Mouse (Mus musculus) forebrain, postnatal 0 days (tissue): ENCODE results near the gene Commd4. TPM values are rescaled to one million over a fixed set of nuclear protein-coding genes. Genes with fewer than 3 reads are reported as not detected.
"Not testable (repeated sequence)": the region's sequence is repeated elsewhere in the genome, so short reads cannot be mapped to it uniquely, and the experiment has no call there.

Source experiments
- ATAC-seq: fragments of 200-750 bp; cut with Nextera tagmentation; 2 replicates; pipeline ENCODE4 v1.8.0; 2017; ENCODE audit warnings: mild to moderate bottlenecking, moderate library complexity
- DNase-seq: peaks from one replicate; pipeline ENCODE4 v3.0.0-alpha.2; 2015
- H3K27ac ChIP-seq: fragments of 300-500 bp; sonication (generic); 2 replicates; pipeline ENCODE4 v1.5.1; 2014; ENCODE audit warnings: low read depth, mild to moderate bottlenecking, antibody characterized with exemption, low read length, moderate library complexity, mixed read lengths
- H3K27me3 ChIP-seq: fragments of 300-500 bp; sonication (generic); 2 replicates; pipeline ENCODE4 v1.6.1; 2014; ENCODE audit warnings: mild to moderate bottlenecking, low read length, mixed read lengths; ENCODE audit not compliant: insufficient read depth
- H3K36me3 ChIP-seq: fragments of 300-500 bp; sonication (generic); 2 replicates; pipeline ENCODE4 v1.6.1; 2014; ENCODE audit warnings: mild to moderate bottlenecking, moderate library complexity; ENCODE audit not compliant: insufficient read depth
- H3K4me1 ChIP-seq: fragments of 300-500 bp; sonication (generic); 2 replicates; pipeline ENCODE4 v1.6.1; 2014; ENCODE audit warnings: antibody characterized with exemption; ENCODE audit not compliant: insufficient read depth
- H3K4me2 ChIP-seq: fragments of 300-500 bp; sonication (generic); 2 replicates; pipeline ENCODE4 v1.6.1; 2014; ENCODE audit warnings: low read depth, mild to moderate bottlenecking, moderate library complexity
- H3K4me3 ChIP-seq: fragments of 300-500 bp; sonication (generic); 2 replicates; pipeline ENCODE4 v1.5.1; 2014; ENCODE audit warnings: low read depth, low read length, mixed read lengths
- H3K9ac ChIP-seq: fragments of 300-500 bp; sonication (generic); 2 replicates; pipeline ENCODE4 v1.6.1; 2014; ENCODE audit warnings: mild to moderate bottlenecking
- H3K9me3 ChIP-seq: fragments of 300-500 bp; sonication (generic); 2 replicates; pipeline ENCODE4 v1.6.1; 2016; ENCODE audit warnings: low read length
- CTCF ChIP-seq: sonication (generic); IDR thresholded peaks from 2 replicates; pipeline ENCODE4 v1.5.1; 2016; ENCODE audit warnings: antibody characterized with exemption, control low read depth, low read depth
- WGBS: fragments of 180-500 bp; shearing (Covaris S2); extraction: QIAGEN DNeasy Blood & Tissue Kit; methylation state at CpG from one replicate; pipeline ENCODE4 v1.1.7; 2014; 5-methylcytosine and 5-hydroxymethylcytosine counted together
- polyA plus RNA-seq: library from polyadenylated mRNA; unstranded; fragments of >200 nt; fragmentation: Nextera tagmentation; extraction: Ambion mirVana; gene quantifications from 2 replicates; pipeline ENCODE4 v1.2.1, GENCODE M21; 2015
- total RNA-seq: library from RNA; depleted of rRNA; stranded (reverse); fragments of >200 nt; gene quantifications from 2 replicates; pipeline ENCODE4 v1.2.3, GENCODE M21; 2014; rRNA removed

Gene Commd4
- 68.2 and 85.6 TPM in 2 replicates for total RNA-seq
- 177 and 220 TPM in 2 replicates for polyA plus RNA-seq

- WGBS: under 1% methylated on average over 24 of the region's 24 CpGs
- TF ChIP-seq CTCF: peak; percentile 42
- Histone ChIP-seq H3K9me3 (no peaks in the 10 kb centered on the region), H3K4me3 (peak within 1 kb of the TSS; percentile 64), H3K36me3 (peaks cover 17% of the 10 kb centered on the region), H3K27me3 (no peaks in the 10 kb centered on the region), H3K9ac (peak within 1 kb of the TSS; percentile 72), H3K4me1 (peaks cover 7% of the 10 kb centered on the region), H3K4me2 (peak within 1 kb of the TSS; percentile 81), H3K27ac (peak within 1 kb of the TSS; percentile 80)
- ATAC-seq: peak; percentile 97
- peak; percentile 97 for DNase-seq
These were observed at the start of gene Commd4 for GRCm38 (mm10) chr9:57158013-57158470. Commd4 (minus strand) TSS chr9:57158331.

GRCm38 (mm10) chr9:57206896-57207295 lies 48.8 kb upstream of the Commd4 start:
- no peaks in the 10 kb centered on the region for H3K27me3 ChIP-seq
- H3K36me3 ChIP-seq: no peaks in the 10 kb centered on the region
- ATAC-seq (no peak), DNase-seq (no peak)
- H3K4me1 ChIP-seq: no peaks in the 10 kb centered on the region
- H3K9ac ChIP-seq: no peak overlapping the region
- H3K27ac ChIP-seq: no peak overlapping the region
- 68% methylated on average over 2 of the region's 2 CpGs for WGBS
- no peak overlapping the region for H3K4me3 ChIP-seq
- H3K9me3 ChIP-seq: no peaks in the 10 kb centered on the region
- H3K4me2 ChIP-seq: no peak overlapping the region
- no peak for TF ChIP-seq CTCF

- H3K4me1 ChIP-seq, H3K4me3 ChIP-seq, DNase-seq, H3K9ac ChIP-seq, H3K4me2 ChIP-seq, H3K27me3 ChIP-seq, ATAC-seq, H3K9me3 ChIP-seq, H3K27ac ChIP-seq, H3K36me3 ChIP-seq: not testable (repeated sequence)
- WGBS: 87% methylated on average over 13 of the region's 13 CpGs
These were observed 45.4 kb upstream of the Commd4 start for GRCm38 (mm10) chr9:57203571-57203970.

- Histone ChIP-seq H3K27ac (no peak overlapping the region), H3K27me3 (no peaks in the 10 kb centered on the region), H3K4me2 (no peak overlapping the region), H3K9ac (no peak overlapping the region), H3K4me3 (no peak overlapping the region), H3K4me1 (no peaks in the 10 kb centered on the region), H3K9me3 (no peaks in the 10 kb centered on the region), H3K36me3 (no peaks in the 10 kb centered on the region)
- 78% methylated on average over 7 of the region's 7 CpGs for WGBS
- no peak for TF ChIP-seq CTCF
- DNase-seq (no peak), ATAC-seq (no peak)
These were observed 44.9 kb upstream of the Commd4 start for GRCm38 (mm10) chr9:57202981-57203380.

GRCm38 (mm10) chr9:57197414-57197813 lies 39.3 kb upstream of the Commd4 start:
- Histone ChIP-seq H3K36me3 (no peaks in the 10 kb centered on the region), H3K9ac (no peak overlapping the region), H3K4me2 (no peak overlapping the region), H3K27me3 (no peaks in the 10 kb centered on the region; the same call in 1 of the 2 replicates), H3K4me1 (no peaks in the 10 kb centered on the region), H3K27ac (no peak overlapping the region), H3K9me3 (no peaks in the 10 kb centered on the region), H3K4me3 (no peak overlapping the region)
- 80% methylated on average over 8 of the region's 8 CpGs for WGBS
- no peak for ATAC-seq
- no peak for DNase-seq
- TF ChIP-seq CTCF: no peak

- Histone ChIP-seq H3K4me1 (no peaks in the 10 kb centered on the region), H3K27ac (no peak overlapping the region), H3K36me3 (no peaks in the 10 kb centered on the region), H3K9me3 (no peaks in the 10 kb centered on the region), H3K4me2 (no peak overlapping the region), H3K27me3 (no peaks in the 10 kb centered on the region; the same call in 1 of the 2 replicates), H3K9ac (no peak overlapping the region), H3K4me3 (no peak overlapping the region)
- 61% methylated on average over 3 of the region's 3 CpGs for WGBS
- DNase-seq: no peak
- ATAC-seq: no peak
- TF ChIP-seq CTCF: no peak
These were observed 38.6 kb upstream of the Commd4 start for GRCm38 (mm10) chr9:57196708-57197107.

- H3K27me3 ChIP-seq: no peaks in the 10 kb centered on the region
- DNase-seq (no peak), ATAC-seq (no peak)
- TF ChIP-seq CTCF: no peak
- WGBS: 82% methylated on average over 5 of the region's 5 CpGs
- H3K9me3 ChIP-seq: no peaks in the 10 kb centered on the region
- no peak overlapping the region for H3K4me2 ChIP-seq
- no peaks in the 10 kb centered on the region for H3K36me3 ChIP-seq
- H3K27ac ChIP-seq: no peak overlapping the region
- no peak overlapping the region for H3K9ac ChIP-seq
- H3K4me1 ChIP-seq: no peaks in the 10 kb centered on the region
- H3K4me3 ChIP-seq: no peak overlapping the region
These were observed 10.3 kb upstream of the Commd4 start for GRCm38 (mm10) chr9:57168411-57168810.
